Mouse (Mus musculus): ENCODE measurements around the gene Hexdc.

DNA sequence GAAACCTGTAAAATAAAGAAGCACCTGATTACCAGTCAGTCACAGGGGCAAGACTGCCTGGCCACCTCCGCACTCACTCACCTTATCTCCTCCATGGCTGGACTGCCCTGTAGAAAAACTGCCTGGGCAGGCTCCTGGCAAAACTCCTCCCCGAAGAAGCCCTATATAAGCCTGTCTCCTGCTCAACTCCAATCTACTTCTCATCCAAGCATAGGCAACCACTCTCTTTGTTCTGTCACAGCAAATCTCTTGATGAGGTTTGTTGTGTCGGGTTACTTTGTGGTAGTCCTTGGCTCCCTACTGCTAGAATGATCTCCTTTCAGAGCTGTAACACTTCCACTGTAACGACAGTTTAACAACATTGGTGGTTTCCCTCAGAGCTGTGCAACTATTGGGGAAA is 28.5 kb downstream of the Hexdc start:
- TF ChIP-seq CTCF (conservative IDR thresholded peaks at IDR 0.05; ENCODE audit: low read length): no peak
- TF ChIP-seq NANOG (IDR thresholded peaks at IDR 0.05; ENCODE audit: borderline replicate concordance, low read length): no peak
- no peak for TF ChIP-seq POU5F1 (IDR thresholded peaks at IDR 0.05; ENCODE audit: borderline replicate concordance, low read length)
